Mouse (Mus musculus) liver, embryonic 18 days (tissue): ENCODE data around the gene Rfwd3. TPM values are rescaled to one million over a fixed set of nuclear protein-coding genes. Genes with fewer than 3 reads are reported as not detected.

ENCODE experiments used
- polyA plus RNA-seq: library from polyadenylated mRNA; depleted of rRNA; stranded (reverse); fragments of >200 nt; gene quantifications from 2 replicates; pipeline ENCODE4 v1.2.3, GENCODE M21; 2012; rRNA removed

The Rfwd3 gene
- 14.1 and 14.8 TPM in 2 replicates for polyA plus RNA-seq

DNA sequence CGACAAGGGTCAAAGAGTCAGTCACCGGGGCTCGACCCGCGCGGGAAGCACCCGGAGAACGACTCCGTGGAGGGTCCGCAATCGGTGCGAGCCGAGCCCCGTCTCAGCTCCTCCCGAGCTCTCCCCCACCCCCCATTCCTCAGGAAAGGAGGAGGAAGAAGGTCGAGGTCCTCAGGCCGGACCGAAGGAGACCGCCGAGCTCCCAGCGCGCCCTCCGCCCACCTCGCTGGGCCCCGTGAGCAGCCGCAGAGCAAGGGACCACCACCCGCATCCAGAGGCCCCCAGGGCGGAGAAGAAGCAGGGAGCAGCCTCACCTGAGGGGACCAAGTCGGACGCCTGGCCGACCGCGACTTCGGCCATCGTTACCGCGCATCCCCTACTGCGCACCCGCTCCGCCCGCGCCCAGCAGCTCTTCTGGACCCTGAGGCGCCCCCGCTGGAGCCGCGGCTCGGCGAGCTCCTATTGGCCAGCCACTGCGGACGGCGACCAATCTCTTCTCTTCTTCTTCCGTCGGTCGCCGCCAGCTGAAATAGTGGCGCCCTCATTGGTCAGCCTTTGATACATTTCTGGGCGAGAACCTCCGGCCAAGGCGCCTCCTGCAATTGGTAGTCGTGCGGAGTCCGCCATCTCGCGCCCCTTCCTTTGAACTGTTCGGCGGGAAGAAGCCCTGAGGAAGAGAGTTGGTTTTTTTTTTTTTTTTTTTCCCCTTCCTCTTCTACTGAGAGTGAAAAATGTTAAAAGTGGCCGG, at the start of gene Rfwd3:
Rfwd3 (minus strand) TSS at position 402 of the 748 bp plus-strand sequence.

DNA sequence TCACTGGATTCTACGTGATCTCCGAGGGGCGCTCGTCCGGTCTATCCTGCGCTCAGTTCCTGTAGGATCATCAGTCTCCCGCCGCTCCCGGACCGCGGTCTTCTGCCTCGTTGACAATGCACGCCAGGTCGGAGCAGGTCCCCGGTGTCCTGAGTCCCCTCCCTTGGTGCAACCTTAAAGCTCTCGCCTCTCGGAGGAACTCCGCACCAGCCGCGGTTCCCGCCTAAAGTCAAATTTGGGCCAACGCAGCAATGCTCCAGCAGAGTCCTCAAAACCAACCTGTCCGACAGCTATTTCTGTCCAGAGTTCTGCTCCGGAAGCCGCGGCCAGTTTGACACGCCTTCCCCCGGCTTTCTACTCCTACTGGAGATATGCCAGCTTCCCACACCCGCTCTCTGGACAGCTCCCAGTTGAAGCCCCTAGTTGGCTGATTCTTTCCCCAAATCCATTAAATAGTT, 37.9 kb upstream of the Rfwd3 start, which contains the start of gene Mlkl:
Mlkl (minus strand) TSS at position 288 of the 458 bp plus-strand sequence.

DNA sequence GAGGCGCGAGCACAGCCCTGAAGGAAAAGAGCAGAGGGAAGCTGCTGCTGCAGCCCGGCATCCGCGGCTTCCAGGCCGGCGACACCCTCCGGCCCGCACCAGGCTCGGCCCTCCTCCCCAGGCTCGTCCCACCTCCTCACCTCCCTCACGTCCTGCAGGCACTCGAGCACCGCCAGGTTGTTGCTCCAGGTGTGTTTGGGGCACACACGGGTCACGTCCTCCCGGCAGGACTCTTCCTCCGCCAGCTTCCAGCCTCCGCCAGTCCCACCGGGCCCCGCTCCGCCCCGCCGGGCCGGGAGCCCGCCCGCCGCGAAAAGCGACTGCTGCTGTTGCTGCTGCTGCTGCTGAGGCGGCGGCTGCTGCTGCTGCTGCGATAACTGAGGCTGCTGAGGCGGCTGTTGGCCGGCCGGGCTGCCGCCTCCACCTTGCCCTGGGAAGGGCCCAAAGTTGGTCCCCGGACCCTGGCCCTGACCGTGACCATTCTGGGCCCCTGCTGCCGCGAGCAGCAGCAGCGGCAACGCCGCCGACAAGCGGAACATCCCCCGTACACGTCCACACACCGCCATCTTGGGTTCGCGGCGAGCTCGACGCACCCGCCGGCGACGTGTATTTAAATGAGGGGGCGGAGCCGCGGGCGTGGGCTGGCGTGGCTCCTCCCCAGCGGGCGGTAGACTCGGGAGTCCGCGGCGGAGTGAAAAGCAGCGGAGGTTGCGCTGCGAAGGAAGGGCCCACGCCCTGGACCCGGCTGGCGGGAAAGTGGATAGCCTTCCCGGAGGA, 41.2 kb downstream of the Rfwd3 start, which contains the start of gene Glg1:
Glg1 (minus strand) TSS at position 586 of the 777 bp plus-strand sequence.

Other genes with a start within 250 kb of the Rfwd3 start
- gene Exosc6, start 243.9 kb downstream of the Rfwd3 start, polyA plus RNA-seq: 1.9 and 2.4 TPM in 2 replicates
- not detected in 2 replicates for gene Clec18a, start 207.8 kb downstream of the Rfwd3 start, polyA plus RNA-seq
- 2.0 and 2.2 TPM in 2 replicates for gene Pdpr, start 205.6 kb downstream of the Rfwd3 start, polyA plus RNA-seq
- 7.9 and 9.4 TPM in 2 replicates for gene Glg1, start 41.0 kb downstream of the Rfwd3 start, polyA plus RNA-seq
- gene Mlkl, start 38.0 kb upstream of the Rfwd3 start, polyA plus RNA-seq: 3.4 and 4.4 TPM in 2 replicates
- gene Fa2h, start 93.6 kb upstream of the Rfwd3 start, polyA plus RNA-seq: 0.01 and 0.05 TPM in 2 replicates
- gene Wdr59, start 221.9 kb upstream of the Rfwd3 start, polyA plus RNA-seq: 2.8 and 3.1 TPM in 2 replicates
- gene Znrf1, start 235.9 kb upstream of the Rfwd3 start, polyA plus RNA-seq: 19.6 and 23.5 TPM in 2 replicates